Mouse (Mus musculus) embryonic facial prominence, embryonic 11.5 days (tissue): ENCODE results near the gene Maco1. TPM values are rescaled to one million over a fixed set of nuclear protein-coding genes. Genes with fewer than 3 reads are reported as not detected.

Experiments used
- ATAC-seq: fragments of 200-750 bp; cut with Nextera tagmentation; replicated peaks from 2 replicates; pipeline ENCODE4 v1.8.0; 2017; ENCODE audit warnings: low read depth; ENCODE audit not compliant: insufficient number of reproducible peaks, low FRiP score, low TSS enrichment
- DNase-seq: peaks from one replicate; pipeline ENCODE4 v3.0.0-alpha.2; 2015; ENCODE audit warnings: low spot score
- H3K27ac ChIP-seq: fragments of 300-500 bp; sonication (generic); replicated peaks from 2 replicates; pipeline ENCODE4 v1.5.1; 2014; ENCODE audit warnings: mild to moderate bottlenecking, low read depth, low read length, control low read depth
- H3K27me3 ChIP-seq: fragments of 300-500 bp; sonication (generic); 2 replicates; pipeline ENCODE4 v1.6.1; 2014; ENCODE audit warnings: mild to moderate bottlenecking, low read length, moderate library complexity, mixed read lengths; ENCODE audit not compliant: control insufficient read depth, insufficient read depth
- H3K36me3 ChIP-seq: fragments of 300-500 bp; sonication (generic); replicated peaks from 2 replicates; pipeline ENCODE4 v1.6.1; 2014; ENCODE audit warnings: low read depth, mild to moderate bottlenecking, low read length, moderate library complexity, mixed read lengths; ENCODE audit not compliant: control insufficient read depth, insufficient read depth
- H3K4me1 ChIP-seq: fragments of 300-500 bp; sonication (generic); 2 replicates; pipeline ENCODE4 v1.6.1; 2014; ENCODE audit warnings: low read length, mixed read lengths; ENCODE audit not compliant: control insufficient read depth, insufficient read depth
- H3K4me2 ChIP-seq: fragments of 300-500 bp; sonication (generic); 2 replicates; pipeline ENCODE4 v1.6.1; 2014; ENCODE audit warnings: low read depth, mild to moderate bottlenecking, control low read depth, low read length, moderate library complexity
- H3K4me3 ChIP-seq: fragments of 300-500 bp; sonication (generic); 2 replicates; pipeline ENCODE4 v1.5.1; 2014; ENCODE audit warnings: low read depth, low read length, control low read depth
- H3K9ac ChIP-seq: fragments of 300-500 bp; sonication (generic); replicated peaks from 2 replicates; pipeline ENCODE4 v1.6.1; 2014; ENCODE audit warnings: mild to moderate bottlenecking, control low read depth, low read length
- H3K9me3 ChIP-seq: fragments of 300-500 bp; sonication (generic); replicated peaks from 2 replicates; pipeline ENCODE4 v1.6.1; 2016; ENCODE audit warnings: mild to moderate bottlenecking, low read length, inconsistent platforms, mixed read lengths; ENCODE audit not compliant: control insufficient read depth
- WGBS: fragments of 180-500 bp; shearing (Covaris S2); extraction: QIAGEN DNeasy Blood & Tissue Kit; methylation state at CpG from one replicate; pipeline ENCODE4 v1.1.7; 2014; 5-methylcytosine and 5-hydroxymethylcytosine counted together
- polyA plus RNA-seq: library from polyadenylated mRNA; unstranded; fragments of >200 nt; fragmentation: Nextera tagmentation; extraction: Ambion mirVana; gene quantifications from 2 replicates; pipeline ENCODE4 v1.2.1, GENCODE M21; 2014

Gene Maco1
- polyA plus RNA-seq, 1 experiment from 2014 or later, result 47.0 TPM

GRCm38 (mm10) chr4:134858494-134858893, 5.3 kb upstream of the Maco1 start:
- Histone ChIP-seq H3K27ac (no peak overlapping the region), H3K27me3 (no peaks in the 10 kb centered on the region; the same call in 1 of the 2 replicates), H3K9me3 (no peaks in the 10 kb centered on the region), H3K4me2 (no peak overlapping the region), H3K4me1 (no peaks in the 10 kb centered on the region), H3K4me3 (no peak overlapping the region), H3K9ac (no peak overlapping the region), H3K36me3 (no peaks in the 10 kb centered on the region)
- DNase-seq, result no peak
- no peak for ATAC-seq
- WGBS, result 80% methylated on average over 4 of the region's 4 CpGs

DNA sequence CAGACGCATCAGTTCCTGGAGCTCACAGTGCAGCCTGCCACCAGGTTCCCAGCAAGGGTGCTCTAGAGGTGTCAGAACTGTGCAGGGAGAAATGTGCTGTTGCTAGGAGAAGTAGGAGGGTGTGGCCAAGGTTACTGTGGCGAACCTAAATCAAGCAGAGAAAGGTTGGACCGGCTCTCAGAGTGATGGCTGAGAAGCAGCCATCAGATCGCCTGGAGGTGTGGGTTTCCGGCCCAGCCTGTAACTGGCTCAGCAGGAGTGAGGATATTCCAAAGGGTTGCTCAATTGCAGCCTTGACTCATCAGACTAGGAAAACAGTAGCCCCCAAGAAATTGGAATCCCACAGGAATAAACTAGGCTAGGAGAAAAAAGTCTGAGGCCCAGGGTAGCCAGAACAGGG, 3.4 kb upstream of the Maco1 start:
- no peaks in the 10 kb centered on the region for H3K9me3 ChIP-seq
- whole genome bisulfite sequencing, result 25% methylated on average over 5 of the region's 5 CpGs
- peak; percentile 17 for DNase-seq

GRCm38 (mm10) chr4:134856056-134856455, 2.9 kb upstream of the Maco1 start:
- H3K4me2 ChIP-seq, result no peak overlapping the region
- no peak overlapping the region for H3K27ac ChIP-seq
- no peaks in the 10 kb centered on the region; the same call in 1 of the 2 replicates for H3K27me3 ChIP-seq
- no peaks in the 10 kb centered on the region for H3K4me1 ChIP-seq
- H3K36me3 ChIP-seq, result no peaks in the 10 kb centered on the region
- H3K9ac ChIP-seq, result no peak overlapping the region
- no peak overlapping the region for H3K4me3 ChIP-seq
- 48% methylated on average over 5 of the region's 5 CpGs for WGBS
- DNase-seq, result no peak
- no peaks in the 10 kb centered on the region for H3K9me3 ChIP-seq
- ATAC-seq, result no peak

More for the DNA sequence above, 3.4 kb upstream of the Maco1 start:
- Histone ChIP-seq H3K9ac (no peak overlapping the region; the same call in 1 of the 2 replicates), H3K27ac (no peak overlapping the region), H3K4me2 (no peak overlapping the region), H3K4me3 (no peak overlapping the region), H3K4me1 (no peaks in the 10 kb centered on the region), H3K27me3 (no peaks in the 10 kb centered on the region; the same call in 1 of the 2 replicates), H3K36me3 (no peaks in the 10 kb centered on the region)
- no peak for ATAC-seq

DNA sequence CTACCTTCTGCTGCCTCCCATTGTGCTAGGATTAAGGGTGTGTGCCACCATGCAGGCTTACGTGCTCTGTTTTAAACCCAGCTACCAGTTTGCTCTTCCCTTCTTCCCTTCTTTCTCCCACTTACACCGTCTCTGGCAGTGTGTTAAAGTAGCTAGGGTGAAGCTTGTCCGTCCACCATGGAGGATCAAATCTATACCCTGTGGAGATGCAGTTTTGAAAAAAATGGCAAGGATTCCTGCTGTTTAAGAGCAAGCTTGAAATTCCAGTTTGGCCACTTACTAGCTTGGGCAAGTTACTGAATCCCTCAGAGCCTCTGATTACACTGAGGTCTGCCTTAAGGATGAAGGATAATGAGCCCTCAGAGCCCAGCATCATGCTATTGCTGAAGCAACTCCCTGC, 2.2 kb upstream of the Maco1 start:
- no peak overlapping the region for H3K9ac ChIP-seq
- no peaks in the 10 kb centered on the region; the same call in 1 of the 2 replicates for H3K27me3 ChIP-seq
- H3K4me2 ChIP-seq, result no peak overlapping the region
- no peak overlapping the region; the same call in 1 of the 2 replicates for H3K27ac ChIP-seq
- ATAC-seq (no peak), DNase-seq (peak; percentile 69)
- no peaks in the 10 kb centered on the region for H3K4me1 ChIP-seq
- no peak overlapping the region for H3K4me3 ChIP-seq
- H3K36me3 ChIP-seq, result no peaks in the 10 kb centered on the region
- H3K9me3 ChIP-seq, result no peaks in the 10 kb centered on the region
- 38% methylated on average over 3 of the region's 3 CpGs for WGBS

DNA sequence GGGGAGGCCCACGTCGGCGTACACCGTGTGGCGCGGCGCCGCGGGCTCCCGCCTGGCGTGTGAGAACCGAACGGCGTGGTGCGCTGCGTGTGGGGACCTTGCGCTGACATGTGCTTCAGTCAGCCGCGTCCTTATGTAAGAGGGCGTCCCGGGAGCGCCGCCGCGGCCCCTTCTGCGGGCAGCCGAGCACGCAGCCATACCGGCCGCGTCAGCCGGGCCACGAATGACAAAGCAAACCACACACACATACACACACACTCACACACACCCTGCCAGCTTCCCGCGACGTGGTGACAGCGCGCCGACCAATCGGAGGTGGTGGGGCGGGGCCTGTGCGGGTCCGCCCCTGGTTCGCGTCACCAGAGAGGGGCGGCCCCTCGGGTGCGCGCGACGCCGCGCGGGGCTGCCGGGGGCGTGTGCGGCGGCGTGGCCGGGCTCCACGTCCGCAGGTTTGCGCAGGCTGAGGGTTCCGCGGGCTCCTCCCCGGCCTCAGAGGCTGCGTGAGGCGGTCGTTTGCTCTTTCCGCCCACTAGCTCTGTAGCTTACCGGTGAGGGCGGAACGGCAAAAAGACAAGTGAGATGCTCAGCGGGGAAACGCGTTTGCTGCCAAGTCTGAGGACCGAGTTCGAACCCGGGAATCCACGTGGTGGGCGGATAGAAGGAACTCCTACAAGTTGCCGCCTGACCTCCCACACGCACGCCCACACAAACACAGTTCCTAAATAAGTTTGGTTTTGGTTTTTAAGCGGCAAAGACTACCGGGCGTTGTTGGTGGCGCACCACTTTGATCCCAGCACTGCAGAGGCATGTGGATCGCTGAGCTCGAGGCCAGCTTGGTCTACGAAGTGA, 716 bp upstream of the Maco1 start:
- ATAC-seq (peak; percentile 91), DNase-seq (peak; percentile 95)
- H3K9me3 ChIP-seq, result no peaks in the 10 kb centered on the region
- 1% methylated on average over 87 of the region's 91 CpGs for WGBS
- peak overlapping the region; percentile 80 for H3K4me2 ChIP-seq
- H3K4me1 ChIP-seq, result no peaks in the 10 kb centered on the region
- H3K27ac ChIP-seq, result peak overlapping the region; percentile 79
- H3K4me3 ChIP-seq, result peak overlapping the region; percentile 99
- no peaks in the 10 kb centered on the region for H3K27me3 ChIP-seq
- H3K9ac ChIP-seq, result peak overlapping the region; percentile 56
- H3K36me3 ChIP-seq, result no peaks in the 10 kb centered on the region

GRCm38 (mm10) chr4:134852438-134853255, 498 bp downstream of the Maco1 start:
- DNase-seq, result peak; percentile 67
- peak overlapping the region; percentile 83 for H3K4me2 ChIP-seq
- H3K27me3 ChIP-seq, result no peaks in the 10 kb centered on the region
- under 1% methylated on average over 77 of the region's 106 CpGs for WGBS
- ATAC-seq, result peak; percentile 6
- H3K4me1 ChIP-seq, result no peaks in the 10 kb centered on the region
- H3K9me3 ChIP-seq, result no peaks in the 10 kb centered on the region
- H3K36me3 ChIP-seq, result no peaks in the 10 kb centered on the region
- peak overlapping the region; percentile 99 for H3K4me3 ChIP-seq
- H3K9ac ChIP-seq, result peak overlapping the region; percentile 98
- H3K27ac ChIP-seq, result peak overlapping the region; percentile 72

- Histone ChIP-seq H3K27ac (no peak overlapping the region), H3K9me3 (no peaks in the 10 kb centered on the region)
- WGBS, result 16% methylated on average over 14 of the region's 14 CpGs
Measured at GRCm38 (mm10) chr4:134851876-134852275, 1.3 kb downstream of the Maco1 start.

More at GRCm38 (mm10) chr4:134851876-134852275, 1.3 kb downstream of the Maco1 start:
- Histone ChIP-seq H3K4me2 (peak overlapping the region; percentile 83), H3K4me3 (peak overlapping the region; percentile 99), H3K36me3 (no peaks in the 10 kb centered on the region), H3K27me3 (no peaks in the 10 kb centered on the region), H3K4me1 (no peaks in the 10 kb centered on the region), H3K9ac (peak overlapping the region; percentile 98)
- ATAC-seq, result no peak
- DNase-seq, result no peak
